Mouse (Mus musculus): ENCODE measurements around the gene H2-Q4. TPM values are rescaled to one million over a fixed set of nuclear protein-coding genes. Genes with fewer than 3 reads are reported as not detected.
A peak's percentile ranks its signal among the peaks of the same experiment; 100 is the strongest.

H2-Q4 gene
- polyA plus RNA-seq, 1 experiment, result 3.0 TPM

GRCm38 (mm10) chr17:35434836-35435235 lies 55.4 kb downstream of the H2-Q4 start:
- TF ChIP-seq CTCF (IDR thresholded peaks at IDR 0.05; ENCODE audit: borderline replicate concordance, extremely low read depth, insufficient read depth, insufficient read length), result peak; percentile 47; the same call in 1 of the 2 replicates

More at GRCm38 (mm10) chr17:35434836-35435235, 55.4 kb downstream of the H2-Q4 start:
- DNase-seq (ENCODE audit: low read depth), result peak; percentile 18

Other genes starting within 250 kb of the H2-Q4 start
- 0.93 and 1.1 TPM in 2 replicates for gene Apom, start 247.6 kb upstream of the H2-Q4 start, polyA plus RNA-seq (2012; rRNA removed)
- gene Bag6, start 244.4 kb upstream of the H2-Q4 start, polyA plus RNA-seq (2012; rRNA removed), result 378 and 427 TPM in 2 replicates
- gene Prrc2a, start 214.7 kb upstream of the H2-Q4 start, polyA plus RNA-seq (2012; rRNA removed), result 367 and 409 TPM in 2 replicates
- gene Aif1, start 203.5 kb upstream of the H2-Q4 start, polyA plus RNA-seq (2012; rRNA removed), result 1.6 and 2.2 TPM in 2 replicates
- gene Lst1, start 191.2 kb upstream of the H2-Q4 start, polyA plus RNA-seq (2012; rRNA removed), result 8.2 and 11.8 TPM in 2 replicates
- gene Ltb, start 185.2 kb upstream of the H2-Q4 start, polyA plus RNA-seq (2012; rRNA removed), result 0.58 and 1.1 TPM in 2 replicates
- gene Tnf, start 177.6 kb upstream of the H2-Q4 start, polyA plus RNA-seq (2012; rRNA removed), result 0.15 and 0.21 TPM in 2 replicates
- gene Lta, start 174.3 kb upstream of the H2-Q4 start, polyA plus RNA-seq (2012; rRNA removed), result 0.27 and 0.29 TPM in 2 replicates
- gene Gm16181, start 158.8 kb upstream of the H2-Q4 start, polyA plus RNA-seq (2012; rRNA removed), result not detected in 2 replicates
- gene Atp6v1g2, start 146.0 kb upstream of the H2-Q4 start, polyA plus RNA-seq (2012; rRNA removed), result 72.5 and 74.9 TPM in 2 replicates
- gene Nfkbil1, start 143.8 kb upstream of the H2-Q4 start, polyA plus RNA-seq (2012; rRNA removed), result 13.4 and 17.3 TPM in 2 replicates
- gene Ddx39b, start 137.9 kb upstream of the H2-Q4 start, polyA plus RNA-seq (2012; rRNA removed), result 887 and 1,110 TPM in 2 replicates
- gene H2-D1, start 116.9 kb upstream of the H2-Q4 start, polyA plus RNA-seq (2012; rRNA removed), result 37.1 and 39.5 TPM in 2 replicates
- 0.10 TPM in 2 replicates for gene H2-Q1, start 59.2 kb upstream of the H2-Q4 start, polyA plus RNA-seq (2012; rRNA removed)
- 0.97 and 1.4 TPM in 2 replicates for gene H2-Q2, start 37.4 kb upstream of the H2-Q4 start, polyA plus RNA-seq (2012; rRNA removed)
- gene H2-Q6, start 45.2 kb downstream of the H2-Q4 start, polyA plus RNA-seq (2012; rRNA removed), result 0.57 and 0.58 TPM in 2 replicates
- gene H2-Q7, start 59.5 kb downstream of the H2-Q4 start, polyA plus RNA-seq (2012; rRNA removed), result 3.6 and 4.3 TPM in 2 replicates
- gene H2-Q10, start 90.5 kb downstream of the H2-Q4 start, polyA plus RNA-seq (2012; rRNA removed), result 0.11 and 0.26 TPM in 2 replicates
- 0.06 TPM in 1 of 2 replicates, not detected in the other for gene Pou5f1, start 126.4 kb downstream of the H2-Q4 start, polyA plus RNA-seq (2012; rRNA removed)
- 17.4 and 33.8 TPM in 2 replicates for gene Tcf19, start 137.2 kb downstream of the H2-Q4 start, polyA plus RNA-seq (2012; rRNA removed)
- 11.5 and 18.4 TPM in 2 replicates for gene Cchcr1, start 137.5 kb downstream of the H2-Q4 start, polyA plus RNA-seq (2012; rRNA removed)
- 0.98 and 1.2 TPM in 2 replicates for gene Psors1c2, start 153.6 kb downstream of the H2-Q4 start, polyA plus RNA-seq (2012; rRNA removed)
- gene Cdsn, start 172.5 kb downstream of the H2-Q4 start, polyA plus RNA-seq (2012; rRNA removed), result 0.06 and 0.18 TPM in 2 replicates
- gene 2300002M23Rik, start 187.8 kb downstream of the H2-Q4 start, polyA plus RNA-seq (2012; rRNA removed), result 0.06 TPM in 1 of 2 replicates, not detected in the other
- gene Sfta2, start 221.9 kb downstream of the H2-Q4 start, polyA plus RNA-seq (2012; rRNA removed), result 0.29 TPM in 1 of 2 replicates, not detected in the other
- not detected in 2 replicates for gene Gm9573, start 247.0 kb downstream of the H2-Q4 start, polyA plus RNA-seq (2012; rRNA removed)